ENCODE assay signal across 12 mouse cellular contexts in genomic region chr12:4546491-4546890, GRCm38 (mm10). TPM values are rescaled to one million over a fixed set of nuclear protein-coding genes. Genes with fewer than 3 reads are reported as not detected.
A peak's percentile ranks its signal among the peaks of the same experiment; 100 is the strongest.
DNase-seq lines count a peak whose midpoint lies in the region; ATAC-seq and TF ChIP-seq lines count a peak whose summit lies in the region.
"Had no signal": no experiment of that assay in that cellular context is flagged by ENCODE, and none has a peak within 500 bp of the region (broad histone marks: within the 10 kb centered on the region; RNA-seq: fewer than 3 reads in every experiment).

No protein-coding gene starts in this region.

- no peaks in the 10 kb centered on the region for H3K27me3 ChIP-seq in kidney, embryonic 16.5 days (ENCODE audit: insufficient read depth, low read length)
- H3K27me3 ChIP-seq in embryonic facial prominence, embryonic 14.5 days (replicated peaks; ENCODE audit: control insufficient read depth, insufficient read depth, low read length) = no peaks in the 10 kb centered on the region
- no peaks in the 10 kb centered on the region for H3K27me3 ChIP-seq in lung, postnatal 0 days (replicated peaks; ENCODE audit: insufficient read depth, low read length)
- H3K27me3 ChIP-seq in neural tube, embryonic 15.5 days (replicated peaks) = 0 out of 2 replicates have a peak, but pooled peaks cover 3% of the 10 kb centered on the region

- DNase-seq in kidney, postnatal 14 days = peak; percentile 59
- peak; percentile 86 for DNase-seq in embryonic facial prominence, embryonic 14.5 days (ENCODE audit: low spot score)
- DNase-seq in heart, adult 8-10 months (ENCODE audit: low spot score) = peak; percentile 58
- DNase-seq in lung, postnatal 0 days (ENCODE audit: low spot score) = peak; percentile 51
- no peak for DNase-seq in cerebellum, adult 9-10 months
- DNase-seq in left cerebral cortex, adult 11 months (ENCODE audit: low spot score) = no peak
- DNase-seq: kidney, adult 11 months had no signal

- no peak overlapping the region for H3K9ac ChIP-seq in kidney, embryonic 16.5 days (replicated peaks; ENCODE audit: low read length)
- H3K9ac ChIP-seq in embryonic facial prominence, embryonic 14.5 days (ENCODE audit: low read depth, low read length) = 0 out of 2 replicates have a peak overlapping the region, but pooled peaks have one; percentile 25
- H3K9ac ChIP-seq in lung, postnatal 0 days (replicated peaks; ENCODE audit: low read depth) = no peak overlapping the region
- H3K9ac ChIP-seq in neural tube, embryonic 15.5 days (replicated peaks) = no peak overlapping the region

- no peak for TF ChIP-seq EP300 in lung, postnatal 0 days (IDR thresholded peaks at IDR 0.05)

- no peak for TF ChIP-seq CTCF in lung, postnatal 0 days (IDR thresholded peaks at IDR 0.05)

- WGBS in kidney, embryonic 16.5 days = 42% methylated on average over 5 of the region's 5 CpGs
- 38% methylated on average over 5 of the region's 5 CpGs for WGBS in embryonic facial prominence, embryonic 14.5 days
- 32% methylated on average over 5 of the region's 5 CpGs for WGBS in lung, postnatal 0 days
- WGBS in neural tube, embryonic 15.5 days = 71% methylated on average over 5 of the region's 5 CpGs

- no peak for ATAC-seq in kidney, embryonic 16.5 days (ENCODE audit: low FRiP score, low TSS enrichment)
- no peak; the same call in 1 of the 2 replicates for ATAC-seq in embryonic facial prominence, embryonic 14.5 days (ENCODE audit: low read depth)
- peak; percentile 54; the same call in 1 of the 2 replicates for ATAC-seq in lung, postnatal 0 days
- no peak for ATAC-seq in neural tube, embryonic 15.5 days (ENCODE audit: low FRiP score)
- ATAC-seq: activated CD4-positive, CD25-positive, alpha-beta regulatory T cell, adult 4 months had no signal

- no peak overlapping the region for H3K4me2 ChIP-seq in kidney, embryonic 16.5 days (replicated peaks; ENCODE audit: low read depth, low read length)
- H3K4me2 ChIP-seq in embryonic facial prominence, embryonic 14.5 days (ENCODE audit: low read depth, low read length) = no peak overlapping the region
- H3K4me2 ChIP-seq in lung, postnatal 0 days (replicated peaks; ENCODE audit: low read depth, low read length) = no peak overlapping the region
- no peak overlapping the region for H3K4me2 ChIP-seq in neural tube, embryonic 15.5 days

- no peak overlapping the region for H3K27ac ChIP-seq in kidney, embryonic 16.5 days (ENCODE audit: low read length)
- peak overlapping the region; percentile 28 for H3K27ac ChIP-seq in embryonic facial prominence, embryonic 14.5 days (replicated peaks; ENCODE audit: low read depth, low read length)
- H3K27ac ChIP-seq in lung, postnatal 0 days (ENCODE audit: low read length) = no peak overlapping the region
- no peak overlapping the region for H3K27ac ChIP-seq in neural tube, embryonic 15.5 days (replicated peaks)

- H3K4me1 ChIP-seq in kidney, embryonic 16.5 days (ENCODE audit: insufficient read depth, low read length) = no peaks in the 10 kb centered on the region
- H3K4me1 ChIP-seq in embryonic facial prominence, embryonic 14.5 days (ENCODE audit: control insufficient read depth, insufficient read depth, low read length) = peaks cover 14% of the 10 kb centered on the region
- H3K4me1 ChIP-seq in lung, postnatal 0 days (ENCODE audit: insufficient read depth, low read depth, low read length) = no peaks in the 10 kb centered on the region
- peaks cover 7% of the 10 kb centered on the region for H3K4me1 ChIP-seq in neural tube, embryonic 15.5 days

- no peaks in the 10 kb centered on the region for H3K36me3 ChIP-seq in kidney, embryonic 16.5 days (ENCODE audit: insufficient read depth, low read length)
- no peaks in the 10 kb centered on the region for H3K36me3 ChIP-seq in embryonic facial prominence, embryonic 14.5 days (ENCODE audit: control insufficient read depth, insufficient read depth, low read length)
- no peaks in the 10 kb centered on the region for H3K36me3 ChIP-seq in lung, postnatal 0 days (ENCODE audit: insufficient read depth, low read length)
- no peaks in the 10 kb centered on the region for H3K36me3 ChIP-seq in neural tube, embryonic 15.5 days

- H3K9me3 ChIP-seq in kidney, embryonic 16.5 days (ENCODE audit: low read length) = no peaks in the 10 kb centered on the region
- H3K9me3 ChIP-seq in embryonic facial prominence, embryonic 14.5 days (ENCODE audit: control insufficient read depth, low read length) = no peaks in the 10 kb centered on the region
- no peaks in the 10 kb centered on the region for H3K9me3 ChIP-seq in lung, postnatal 0 days (ENCODE audit: low read length)
- H3K9me3 ChIP-seq in neural tube, embryonic 15.5 days (replicated peaks) = no peaks in the 10 kb centered on the region

- H3K4me3 ChIP-seq in kidney, embryonic 16.5 days (ENCODE audit: low read length) = no peak overlapping the region
- H3K4me3 ChIP-seq in embryonic facial prominence, embryonic 14.5 days (ENCODE audit: low read depth, low read length) = no peak overlapping the region
- no peak overlapping the region for H3K4me3 ChIP-seq in lung, postnatal 0 days (ENCODE audit: low read depth, low read length)
- no peak overlapping the region for H3K4me3 ChIP-seq in neural tube, embryonic 15.5 days (replicated peaks)

RNA-seq across cellular contexts. Expression of gene Itsn2, which starts 45.9 kb away (rescaled TPM):
- polyA plus RNA-seq in kidney, embryonic 16.5 days (2015; fragmentation: Nextera tagmentation; extraction: Ambion mirVana) = 33.3 and 37.2 TPM in 2 replicates
- 43.6 and 44.0 TPM in 2 replicates for polyA plus RNA-seq in embryonic facial prominence, embryonic 14.5 days (2014; fragmentation: Nextera tagmentation; extraction: Ambion mirVana)
- total RNA-seq in heart, adult 8-10 months (2022) = 10 to 100 TPM; 37.7 to 43.4 (median 42.4) TPM
- polyA plus RNA-seq in lung, postnatal 0 days (2015; fragmentation: Nextera tagmentation; extraction: Ambion mirVana) = 37.1 and 41.1 TPM in 2 replicates
- polyA plus RNA-seq in neural tube, embryonic 15.5 days (2015; fragmentation: Nextera tagmentation; extraction: Ambion mirVana) = 22.4 and 25.1 TPM in 2 replicates

RNA-seq across cellular contexts. Expression of gene Gm3625, which starts 46.2 kb away (rescaled TPM):
- not detected in 2 replicates for polyA plus RNA-seq in kidney, embryonic 16.5 days (2015; fragmentation: Nextera tagmentation; extraction: Ambion mirVana)
- not detected in 2 replicates for polyA plus RNA-seq in embryonic facial prominence, embryonic 14.5 days (2014; fragmentation: Nextera tagmentation; extraction: Ambion mirVana)
- not detected for total RNA-seq in heart, adult 8-10 months (2022)
- polyA plus RNA-seq in lung, postnatal 0 days (2015; fragmentation: Nextera tagmentation; extraction: Ambion mirVana) = not detected in 2 replicates
- not detected in 2 replicates for polyA plus RNA-seq in neural tube, embryonic 15.5 days (2015; fragmentation: Nextera tagmentation; extraction: Ambion mirVana)
- total RNA-seq: left cerebral cortex, adult 18-20 months had no signal
- polyA plus RNA-seq: activated CD4-positive, CD25-positive, alpha-beta regulatory T cell, adult 4 months; neural tube, embryonic 11.5 days had no signal

Comparison
In these comparisons a context has a peak if more than half of its experiments do, and no peak if none do; other contexts are left out.
1. DNase-seq: peak in kidney, postnatal 14 days (single experiment), embryonic facial prominence, embryonic 14.5 days (single experiment), heart, adult 8-10 months (single experiment) and lung, postnatal 0 days (single experiment); none in cerebellum, adult 9-10 months (single experiment) and left cerebral cortex, adult 11 months (single experiment).